Mouse (Mus musculus): ENCODE measurements at regions not wholly inside any gene's neighbourhood (a gene's known extent, or its start where the extent isn't known, plus 50 kb on each side); places are given as distances from the start of the nearest gene placed in this dataset.

DNA sequence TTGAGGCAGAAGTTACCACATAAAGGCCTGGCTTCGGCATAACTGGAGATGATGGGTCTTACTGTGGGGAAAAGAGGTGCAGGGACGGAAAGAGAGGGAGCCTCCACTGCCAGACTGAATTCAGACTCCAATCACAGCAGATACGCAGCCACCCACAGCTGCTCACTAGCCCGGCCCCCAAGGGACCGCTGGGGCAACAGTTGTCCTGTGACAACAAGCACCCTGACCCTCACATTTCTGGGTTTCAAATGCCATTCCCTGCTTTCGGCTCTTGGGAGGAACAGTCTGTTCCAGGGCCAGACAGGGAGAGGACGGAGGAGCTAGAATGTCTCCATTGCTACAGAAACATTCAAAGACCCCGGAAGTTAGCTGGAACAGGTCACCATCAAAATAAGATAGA, 75.0 kb upstream of the Errfi1 start:
- TF ChIP-seq CTCF (IDR thresholded peaks at IDR 0.05; ENCODE audit: borderline replicate concordance, control insufficient read depth, extremely low read depth, insufficient read depth, low read length, poor library complexity) (no peak), POLR2A (IDR thresholded peaks at IDR 0.05; ENCODE audit: control insufficient read depth, extremely low read depth, insufficient read depth, low read length, poor library complexity) (no peak)
